Mouse (Mus musculus) limb, embryonic 10.5 days (tissue): Measurements from ENCODE around the gene Mfsd6l. TPM values are rescaled to one million over a fixed set of nuclear protein-coding genes. Genes with fewer than 3 reads are reported as not detected.
A peak's percentile ranks its signal among the peaks of the same experiment; 100 is the strongest.

ENCODE experiments used
- DNase-seq: peaks from one replicate; pipeline ENCODE4 v3.0.0-alpha.2; 2017; ENCODE audit warnings: low spot score
- H3K27ac ChIP-seq: fragments of 300-500 bp; sonication (generic); 2 replicates; pipeline ENCODE4 v1.5.1; 2016; ENCODE audit warnings: mild to moderate bottlenecking
- H3K27me3 ChIP-seq: fragments of 300-500 bp; sonication (generic); 2 replicates; pipeline ENCODE4 v1.6.1; 2016; ENCODE audit warnings: low read depth, mild to moderate bottlenecking; ENCODE audit not compliant: poor library complexity, severe bottlenecking
- H3K36me3 ChIP-seq: fragments of 300-500 bp; sonication (generic); 2 replicates; pipeline ENCODE4 v1.6.1; 2016; ENCODE audit warnings: mild to moderate bottlenecking, moderate library complexity
- H3K4me1 ChIP-seq: fragments of 300-500 bp; sonication (generic); 2 replicates; pipeline ENCODE4 v1.6.1; 2016
- H3K4me3 ChIP-seq: fragments of 300-500 bp; sonication (generic); 2 replicates; pipeline ENCODE4 v1.5.1; 2016; ENCODE audit warnings: mild to moderate bottlenecking, moderate library complexity
- H3K9me3 ChIP-seq: fragments of 300-500 bp; sonication (generic); replicated peaks from 2 replicates; pipeline ENCODE4 v1.6.1; 2016; ENCODE audit warnings: mild to moderate bottlenecking
- WGBS: fragments of 180-500 bp; shearing (Covaris S2); methylation state at CpG from one replicate; pipeline ENCODE4 v1.1.7; 2016; 5-methylcytosine and 5-hydroxymethylcytosine counted together
- polyA plus RNA-seq: library from polyadenylated mRNA; unstranded; fragments of >200 nt; fragmentation: Nextera tagmentation; extraction: Ambion mirVana; gene quantifications from 2 replicates; pipeline ENCODE4 v1.2.1, GENCODE M21; 2016

Mfsd6l gene
- polyA plus RNA-seq, 1 experiment from 2014 or later = 0.11 TPM

DNA sequence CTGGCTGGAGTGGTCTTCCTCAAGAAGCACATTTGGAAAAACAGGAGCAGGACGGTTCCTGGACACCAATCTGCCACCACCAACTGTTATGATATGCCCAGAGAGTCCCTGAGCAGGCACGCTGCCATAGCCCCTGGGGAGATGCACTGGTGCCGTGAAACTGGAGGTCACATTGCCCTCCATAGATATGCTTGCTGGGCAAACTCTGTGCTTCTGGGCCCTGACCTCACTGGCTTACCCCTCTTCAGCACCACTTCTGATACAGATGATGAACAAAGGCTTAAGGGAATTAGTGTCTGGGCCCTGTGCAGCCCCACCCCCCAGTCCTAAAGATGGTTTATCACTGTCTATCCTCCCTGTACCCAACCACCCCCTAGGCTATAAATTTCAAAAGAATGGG, 37.3 kb downstream of the Mfsd6l start:
- H3K36me3 ChIP-seq = no peaks in the 10 kb centered on the region
- H3K27me3 ChIP-seq = no peaks in the 10 kb centered on the region
- H3K27ac ChIP-seq = peak overlapping the region; percentile 32
- WGBS = 37% methylated on average over 3 of the region's 3 CpGs
- no peak overlapping the region for H3K4me3 ChIP-seq
- H3K9me3 ChIP-seq = no peaks in the 10 kb centered on the region
- no peak for DNase-seq
- H3K4me1 ChIP-seq = peaks cover 57% of the 10 kb centered on the region

DNA sequence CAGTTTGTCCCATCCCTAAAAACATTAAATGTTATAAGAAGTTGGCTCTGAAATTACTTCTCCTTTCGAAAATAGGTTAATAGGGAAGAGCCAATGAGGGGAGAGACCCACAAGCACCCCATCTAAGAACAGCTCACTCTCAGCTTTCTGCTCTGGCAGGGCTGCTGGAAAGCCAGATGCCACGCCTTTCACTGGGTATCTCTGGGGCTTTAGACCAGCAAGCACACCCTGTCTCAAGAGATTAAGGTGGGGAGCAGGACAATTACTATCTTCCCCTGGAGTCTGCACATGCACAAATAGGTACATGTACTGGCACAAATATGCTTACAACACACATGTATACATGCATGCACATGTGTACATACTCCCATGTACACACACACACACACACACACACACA, 41.9 kb downstream of the Mfsd6l start:
- DNase-seq = no peak
- Histone ChIP-seq H3K9me3 (no peaks in the 10 kb centered on the region), H3K27ac (no peak overlapping the region), H3K36me3 (no peaks in the 10 kb centered on the region), H3K27me3 (no peaks in the 10 kb centered on the region), H3K4me3 (no peak overlapping the region), H3K4me1 (peaks cover 51% of the 10 kb centered on the region)
- WGBS = 88% methylated on average over 2 of the region's 2 CpGs

DNA sequence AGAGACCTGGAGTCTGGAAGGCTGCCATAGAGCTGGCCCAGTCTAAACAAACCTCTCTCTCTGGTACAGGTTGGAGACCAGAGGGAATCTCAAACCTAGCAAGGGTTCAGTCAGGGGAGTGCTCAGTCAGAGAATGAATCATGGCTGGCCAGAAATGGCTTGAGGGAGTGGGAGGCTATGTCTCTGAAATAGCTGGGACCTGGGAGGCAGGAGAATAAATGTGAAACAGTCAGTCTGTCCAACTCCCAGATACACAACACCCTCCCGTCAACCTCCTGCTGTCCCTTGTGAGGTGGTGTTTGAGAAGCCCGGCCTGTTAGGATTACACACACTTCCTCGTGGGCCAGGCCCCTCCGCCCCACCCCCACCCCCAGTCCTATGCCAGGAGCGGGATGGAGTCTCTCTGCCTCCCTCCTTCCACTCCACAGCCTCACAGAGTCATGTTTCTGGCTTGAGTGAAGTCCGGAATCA, 44.6 kb downstream of the Mfsd6l start:
- H3K4me1 ChIP-seq = peaks cover 42% of the 10 kb centered on the region
- WGBS = 17% methylated on average over 6 of the region's 6 CpGs
- no peaks in the 10 kb centered on the region for H3K36me3 ChIP-seq
- H3K27me3 ChIP-seq = no peaks in the 10 kb centered on the region
- no peaks in the 10 kb centered on the region for H3K9me3 ChIP-seq
- peak overlapping the region; percentile 84 for H3K27ac ChIP-seq
- no peak overlapping the region for H3K4me3 ChIP-seq
- peak; percentile 49 for DNase-seq

DNA sequence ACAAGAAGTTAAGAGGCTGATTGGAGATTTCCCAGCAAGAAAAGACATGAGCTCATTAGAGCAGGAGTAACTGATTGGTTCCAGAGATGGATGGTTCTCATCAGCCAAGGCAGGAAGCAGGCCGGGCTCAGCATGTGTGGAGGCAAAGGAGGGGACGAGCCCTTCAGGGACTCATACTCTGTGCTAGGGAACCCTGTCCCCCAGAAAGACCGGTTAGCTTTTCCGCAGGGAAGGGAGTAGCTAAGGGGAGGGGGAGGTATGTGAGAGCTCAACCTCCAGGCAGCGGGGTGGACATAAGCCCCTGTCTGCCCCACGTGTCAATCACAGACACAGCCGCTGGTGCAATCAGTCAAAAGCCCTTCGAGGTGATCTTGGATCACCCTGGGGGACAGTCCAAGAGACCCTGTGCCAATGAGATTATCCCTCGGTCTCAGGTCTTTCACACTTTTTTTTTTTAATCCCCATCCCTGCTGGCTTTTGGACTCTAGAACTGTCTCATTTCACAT, 45.6 kb downstream of the Mfsd6l start:
- Histone ChIP-seq H3K27me3 (no peaks in the 10 kb centered on the region), H3K9me3 (no peaks in the 10 kb centered on the region), H3K4me1 (peaks cover 42% of the 10 kb centered on the region), H3K36me3 (no peaks in the 10 kb centered on the region), H3K4me3 (peak overlapping the region; percentile 5), H3K27ac (peak overlapping the region; percentile 84)
- peak; percentile 61 for DNase-seq
- WGBS = 3% methylated on average over 9 of the region's 9 CpGs

DNA sequence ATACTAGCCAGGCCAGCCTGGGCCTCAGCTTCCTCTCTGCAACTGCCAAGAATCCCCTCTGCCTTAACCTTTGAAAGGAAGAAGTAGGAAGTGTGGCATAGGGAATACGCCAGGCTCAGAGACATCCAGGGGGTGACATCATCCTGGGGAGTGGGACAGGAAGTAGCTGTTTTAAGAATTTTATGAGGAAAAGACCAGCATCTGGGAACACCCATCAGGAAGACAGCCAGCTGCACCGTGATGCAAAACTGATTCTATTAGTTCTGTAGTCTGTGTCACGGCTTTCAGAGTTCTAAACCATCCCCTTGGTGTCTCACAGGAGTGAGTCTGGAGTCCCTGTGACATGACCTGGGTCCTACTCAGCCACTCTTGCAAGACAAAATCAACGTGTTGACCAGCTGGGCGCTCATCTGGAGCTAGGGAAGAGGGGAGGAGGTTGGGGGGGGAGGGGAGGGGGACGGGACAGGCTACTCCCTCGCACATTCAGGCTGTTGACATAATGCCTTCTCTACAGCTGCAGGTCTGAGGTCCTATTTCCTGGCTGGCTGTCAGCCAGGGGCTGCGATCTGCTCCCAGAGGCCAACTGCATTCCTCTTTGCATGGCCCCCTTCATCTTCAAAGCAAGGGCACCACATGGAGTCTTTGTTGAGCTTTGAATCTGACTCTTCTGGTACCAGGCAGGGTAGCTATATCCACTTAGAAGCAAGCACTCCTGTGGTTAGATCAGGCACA, 46.4 kb downstream of the Mfsd6l start:
- Histone ChIP-seq H3K9me3 (no peaks in the 10 kb centered on the region), H3K27me3 (no peaks in the 10 kb centered on the region), H3K27ac (peak overlapping the region; percentile 84), H3K4me3 (peak overlapping the region; percentile 6; the same call in 1 of the 2 replicates), H3K4me1 (peaks cover 36% of the 10 kb centered on the region), H3K36me3 (no peaks in the 10 kb centered on the region)
- 13% methylated on average over 8 of the region's 8 CpGs for WGBS
- DNase-seq = peak; percentile 62

DNA sequence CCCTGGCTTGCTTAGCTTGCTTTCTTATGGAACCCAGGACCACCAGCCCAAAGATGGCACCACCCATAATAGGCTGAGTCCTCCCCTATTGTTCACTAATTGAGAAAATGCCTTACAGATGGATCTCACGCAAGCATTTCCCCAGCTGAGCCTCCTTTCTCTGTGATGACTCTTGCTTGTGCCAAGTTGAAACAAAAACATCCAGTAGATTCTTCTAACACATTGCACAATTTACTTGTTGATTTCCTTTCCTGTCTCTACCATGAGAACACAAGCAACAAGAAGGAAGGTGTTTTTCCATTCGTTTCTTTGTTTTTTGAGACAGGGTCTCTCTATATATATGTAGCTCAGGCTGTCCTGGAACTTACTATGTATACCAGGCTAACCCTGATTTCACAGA, 51.1 kb downstream of the Mfsd6l start:
- Histone ChIP-seq H3K27me3 (no peaks in the 10 kb centered on the region), H3K4me3 (no peak overlapping the region), H3K4me1 (peaks cover 26% of the 10 kb centered on the region), H3K27ac (no peak overlapping the region), H3K9me3 (no peaks in the 10 kb centered on the region), H3K36me3 (no peaks in the 10 kb centered on the region)
- 88% methylated on average over 2 of the region's 2 CpGs for WGBS
- DNase-seq = no peak

Other genes starting within 250 kb of the Mfsd6l start
- gene Ntn1, start 155.4 kb upstream of the Mfsd6l start, polyA plus RNA-seq = 4.8 and 7.7 TPM in 2 replicates
- gene Pik3r5, start 124.1 kb upstream of the Mfsd6l start, polyA plus RNA-seq = 1.3 and 1.5 TPM in 2 replicates
- gene Pik3r6, start 53.2 kb upstream of the Mfsd6l start, polyA plus RNA-seq = 1.9 and 2.7 TPM in 2 replicates
- gene Ccdc42, start 30.8 kb downstream of the Mfsd6l start, polyA plus RNA-seq = 0.64 and 0.89 TPM in 2 replicates
- gene Myh10, start 135.4 kb downstream of the Mfsd6l start, polyA plus RNA-seq = 138 and 176 TPM in 2 replicates